Mouse (Mus musculus): ENCODE data around the gene Zeb2. TPM values are rescaled to one million over a fixed set of nuclear protein-coding genes. Genes with fewer than 3 reads are reported as not detected.

The Zeb2 gene
- polyA plus RNA-seq, 1 experiment: 46.5 TPM

GRCm38 (mm10) chr2:44955506-44955905, 161.7 kb downstream of the Zeb2 start:
- DNase-seq (ENCODE audit: low read depth): no peak
- TF ChIP-seq POLR2A (IDR thresholded peaks at IDR 0.05; ENCODE audit: borderline replicate concordance, extremely low read depth, insufficient read depth, insufficient read length, poor library complexity, severe bottlenecking): no peak
- TF ChIP-seq CTCF (IDR thresholded peaks at IDR 0.05; ENCODE audit: borderline replicate concordance, extremely low read depth, insufficient read depth, insufficient read length): no peak

- no peak for DNase-seq (ENCODE audit: low read depth)
- no peak for TF ChIP-seq POLR2A (IDR thresholded peaks at IDR 0.05; ENCODE audit: borderline replicate concordance, extremely low read depth, insufficient read depth, insufficient read length, poor library complexity, severe bottlenecking)
- TF ChIP-seq CTCF (IDR thresholded peaks at IDR 0.05; ENCODE audit: borderline replicate concordance, extremely low read depth, insufficient read depth, insufficient read length): no peak
These were observed 163.0 kb downstream of the Zeb2 start for GRCm38 (mm10) chr2:44954180-44954579.

- TF ChIP-seq CTCF (IDR thresholded peaks at IDR 0.05; ENCODE audit: borderline replicate concordance, extremely low read depth, insufficient read depth, insufficient read length) (no peak), POLR2A (IDR thresholded peaks at IDR 0.05; ENCODE audit: borderline replicate concordance, extremely low read depth, insufficient read depth, insufficient read length, poor library complexity, severe bottlenecking) (no peak)
- peak; percentile 31 for DNase-seq (ENCODE audit: low read depth)
These were observed 164.3 kb downstream of the Zeb2 start for GRCm38 (mm10) chr2:44952830-44953422.

GRCm38 (mm10) chr2:44951651-44952213, 165.5 kb downstream of the Zeb2 start:
- no peak for DNase-seq (ENCODE audit: low read depth)
- TF ChIP-seq CTCF (IDR thresholded peaks at IDR 0.05; ENCODE audit: borderline replicate concordance, extremely low read depth, insufficient read depth, insufficient read length): no peak
- no peak for TF ChIP-seq POLR2A (IDR thresholded peaks at IDR 0.05; ENCODE audit: borderline replicate concordance, extremely low read depth, insufficient read depth, insufficient read length, poor library complexity, severe bottlenecking)

GRCm38 (mm10) chr2:44944689-44945088, 172.5 kb downstream of the Zeb2 start:
- TF ChIP-seq POLR2A (IDR thresholded peaks at IDR 0.05; ENCODE audit: borderline replicate concordance, extremely low read depth, insufficient read depth, insufficient read length, poor library complexity, severe bottlenecking) (no peak), CTCF (IDR thresholded peaks at IDR 0.05; ENCODE audit: borderline replicate concordance, extremely low read depth, insufficient read depth, insufficient read length) (no peak)
- DNase-seq (ENCODE audit: low read depth): no peak

Other genes starting within 250 kb of the Zeb2 start
- 34.8 and 36.2 TPM in 2 replicates for gene Gtdc1, start 189.7 kb downstream of the Zeb2 start, polyA plus RNA-seq (2012; rRNA removed)